ENCODE assay signal across 7 mouse cellular contexts in the genomic region with DNA sequence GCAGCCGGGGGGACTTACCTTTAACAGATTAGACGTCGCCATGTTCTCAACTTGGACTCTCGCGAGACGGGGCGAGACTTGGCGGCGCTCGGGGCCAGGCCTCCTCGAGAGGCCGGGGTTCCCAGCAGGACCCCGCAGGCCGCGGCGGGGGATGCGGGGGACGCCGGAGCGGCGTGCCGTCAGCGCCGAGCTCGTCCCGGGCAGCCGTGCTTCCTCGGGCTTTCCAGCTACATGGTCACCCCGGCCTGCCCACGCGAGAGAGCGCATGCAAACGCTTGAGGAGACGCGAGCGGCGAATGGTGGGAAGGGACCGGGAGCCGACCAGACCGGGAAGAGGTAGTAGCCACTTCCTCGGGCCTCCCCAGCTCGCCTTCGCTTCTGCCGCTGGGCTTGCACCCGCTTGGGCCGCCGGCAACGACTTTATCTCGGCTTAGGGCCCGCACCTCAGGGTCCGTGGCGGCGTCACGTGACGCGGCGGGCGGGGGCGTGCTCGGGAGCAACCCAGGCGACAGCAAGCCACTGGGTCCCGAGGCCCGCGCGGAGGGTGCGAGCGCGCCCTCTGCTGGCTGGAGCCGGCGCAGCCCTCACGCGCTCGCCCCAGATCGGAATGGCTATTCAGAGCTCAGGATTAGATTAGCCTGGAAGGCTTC. TPM values are rescaled to one million over a fixed set of nuclear protein-coding genes. Genes with fewer than 3 reads are reported as not detected.
DNase-seq lines count a peak whose midpoint lies in the region; ATAC-seq lines count a peak whose summit lies in the region.

No protein-coding gene starts in this region.

- peaks cover 11% of the 10 kb centered on the region; the same call in 1 of the 2 replicates for H3K4me1 ChIP-seq in intestine, embryonic 16.5 days (ENCODE audit: control insufficient read depth, insufficient read depth, low read length)
- H3K4me1 ChIP-seq in midbrain, embryonic 11.5 days (ENCODE audit: control insufficient read depth, insufficient read depth, low read length): peaks cover 11% of the 10 kb centered on the region; the same call in 1 of the 2 replicates

- intact Hi-C loops in gastrocnemius, postnatal 36 days (cut with DNase I): no loop called here
- intact Hi-C loops in left cerebral cortex, postnatal 36 days (cut with DNase I): loop anchor here (5.0 kb wide), 2 partner anchors 160 to 420 kb away; a partner anchor contains a TSS

- H3K4me3 ChIP-seq in intestine, embryonic 16.5 days (ENCODE audit: low read length): peak overlapping the region; percentile 95
- peak overlapping the region; percentile 88 for H3K4me3 ChIP-seq in midbrain, embryonic 11.5 days (ENCODE audit: low read depth, low read length)

- H3K4me2 ChIP-seq in intestine, embryonic 16.5 days (ENCODE audit: low read depth, low read length): 0 out of 2 replicates have a peak overlapping the region, but pooled peaks have one; percentile 22
- peak overlapping the region; percentile 68 for H3K4me2 ChIP-seq in midbrain, embryonic 11.5 days

- ATAC-seq in intestine, embryonic 16.5 days: peak; percentile 98
- ATAC-seq in midbrain, embryonic 11.5 days (ENCODE audit: low FRiP score): peak; percentile 97

- peak; percentile 91 to 94 for DNase-seq in adrenal gland, adult 18-20 months (ENCODE audit: low spot score in 2 of 2)
- peak; percentile 94 for DNase-seq in embryo, embryonic 11 days
- DNase-seq in gastrocnemius, postnatal 36 days: peak; percentile 95 to 97
- peak; percentile 90 to 94 for DNase-seq in left cerebral cortex, postnatal 36 days (ENCODE audit: low spot score in 2 of 2)
- peak; percentile 100 for DNase-seq in midbrain, embryonic 11.5 days (ENCODE audit: low spot score, missing footprints)
- DNase-seq in skeletal muscle tissue, adult 2 months (ENCODE audit: low read depth, low spot score): peak; percentile 92

- peak overlapping the region; percentile 99 for H3K9ac ChIP-seq in intestine, embryonic 16.5 days (ENCODE audit: low read depth, low read length)
- peak overlapping the region; percentile 99 for H3K9ac ChIP-seq in midbrain, embryonic 11.5 days (ENCODE audit: low read length)

- no peaks in the 10 kb centered on the region for H3K27me3 ChIP-seq in intestine, embryonic 16.5 days (replicated peaks; ENCODE audit: control insufficient read depth, insufficient read depth, low read length)
- H3K27me3 ChIP-seq in midbrain, embryonic 11.5 days (ENCODE audit: control insufficient read depth, insufficient read depth, low read length): no peaks in the 10 kb centered on the region

- under 1% methylated on average over 74 of the region's 74 CpGs for WGBS in intestine, embryonic 16.5 days
- under 1% methylated on average over 71 of the region's 74 CpGs for WGBS in midbrain, embryonic 11.5 days

- H3K27ac ChIP-seq in intestine, embryonic 16.5 days (ENCODE audit: low read length): peak overlapping the region; percentile 90
- H3K27ac ChIP-seq in midbrain, embryonic 11.5 days (ENCODE audit: low read depth, low read length): peak overlapping the region; percentile 91

- H3K36me3 ChIP-seq in intestine, embryonic 16.5 days (ENCODE audit: control insufficient read depth, insufficient read depth, low read length): no peaks in the 10 kb centered on the region
- no peaks in the 10 kb centered on the region for H3K36me3 ChIP-seq in midbrain, embryonic 11.5 days (ENCODE audit: control insufficient read depth, insufficient read depth, low read length)

- no peaks in the 10 kb centered on the region for H3K9me3 ChIP-seq in intestine, embryonic 16.5 days (ENCODE audit: control insufficient read depth, low read length)
- no peaks in the 10 kb centered on the region for H3K9me3 ChIP-seq in midbrain, embryonic 11.5 days (ENCODE audit: control insufficient read depth, low read length)

RNA-seq across cellular contexts. Expression of a gene that starts 2.7 kb away (rescaled TPM):
- 10 to 100 TPM; 30.8 to 37.3 TPM for total RNA-seq in adrenal gland, adult 18-20 months (2021)
- total RNA-seq in gastrocnemius, postnatal 36 days (2021): 10 to 100 TPM; 61.5 to 71.1 TPM
- 20.3 and 22.4 TPM in 2 replicates for polyA plus RNA-seq in intestine, embryonic 16.5 days (2015; fragmentation: Nextera tagmentation; extraction: Ambion mirVana)
- 10 to 100 TPM; 51.1 to 57.7 TPM for total RNA-seq in left cerebral cortex, postnatal 36 days (2021)
- 41.6 and 47.4 TPM in 2 replicates for polyA plus RNA-seq in midbrain, embryonic 11.5 days (2014; fragmentation: Nextera tagmentation; extraction: Ambion mirVana)

RNA-seq across cellular contexts. Expression of a gene that starts 38.9 kb away (rescaled TPM):
- under 1 TPM; 0.70 to 0.99 TPM for total RNA-seq in adrenal gland, adult 18-20 months (2021)
- total RNA-seq in gastrocnemius, postnatal 36 days (2021): not detected
- 0.40 and 0.43 TPM in 2 replicates for polyA plus RNA-seq in intestine, embryonic 16.5 days (2015; fragmentation: Nextera tagmentation; extraction: Ambion mirVana)
- total RNA-seq in left cerebral cortex, postnatal 36 days (2021): 1 to 10 TPM; 1.2 to 1.7 TPM
- polyA plus RNA-seq in midbrain, embryonic 11.5 days (2014; fragmentation: Nextera tagmentation; extraction: Ambion mirVana): 4.6 and 6.2 TPM in 2 replicates

RNA-seq across cellular contexts. Expression of a gene that starts 57.0 kb away (rescaled TPM):
- 100 to 1,000 TPM; 150 to 195 TPM for total RNA-seq in adrenal gland, adult 18-20 months (2021)
- 100 to 1,000 TPM in 1 of 2 experiments, 10 to 100 TPM in 1; 95.2 to 122 TPM for total RNA-seq in gastrocnemius, postnatal 36 days (2021)
- 167 and 174 TPM in 2 replicates for polyA plus RNA-seq in intestine, embryonic 16.5 days (2015; fragmentation: Nextera tagmentation; extraction: Ambion mirVana)
- total RNA-seq in left cerebral cortex, postnatal 36 days (2021): 10 to 100 TPM; 49.8 to 53.4 TPM
- polyA plus RNA-seq in midbrain, embryonic 11.5 days (2014; fragmentation: Nextera tagmentation; extraction: Ambion mirVana): 52.7 and 53.2 TPM in 2 replicates

Comparison
In these comparisons a context has a peak if more than half of its experiments do, and no peak if none do; other contexts are left out.
1. Peak in every context shown above with its lines: DNase-seq, ATAC-seq, H3K4me3 ChIP-seq and H3K27ac ChIP-seq.